Mouse (Mus musculus): ENCODE data around the gene Pdxp.

DNA sequence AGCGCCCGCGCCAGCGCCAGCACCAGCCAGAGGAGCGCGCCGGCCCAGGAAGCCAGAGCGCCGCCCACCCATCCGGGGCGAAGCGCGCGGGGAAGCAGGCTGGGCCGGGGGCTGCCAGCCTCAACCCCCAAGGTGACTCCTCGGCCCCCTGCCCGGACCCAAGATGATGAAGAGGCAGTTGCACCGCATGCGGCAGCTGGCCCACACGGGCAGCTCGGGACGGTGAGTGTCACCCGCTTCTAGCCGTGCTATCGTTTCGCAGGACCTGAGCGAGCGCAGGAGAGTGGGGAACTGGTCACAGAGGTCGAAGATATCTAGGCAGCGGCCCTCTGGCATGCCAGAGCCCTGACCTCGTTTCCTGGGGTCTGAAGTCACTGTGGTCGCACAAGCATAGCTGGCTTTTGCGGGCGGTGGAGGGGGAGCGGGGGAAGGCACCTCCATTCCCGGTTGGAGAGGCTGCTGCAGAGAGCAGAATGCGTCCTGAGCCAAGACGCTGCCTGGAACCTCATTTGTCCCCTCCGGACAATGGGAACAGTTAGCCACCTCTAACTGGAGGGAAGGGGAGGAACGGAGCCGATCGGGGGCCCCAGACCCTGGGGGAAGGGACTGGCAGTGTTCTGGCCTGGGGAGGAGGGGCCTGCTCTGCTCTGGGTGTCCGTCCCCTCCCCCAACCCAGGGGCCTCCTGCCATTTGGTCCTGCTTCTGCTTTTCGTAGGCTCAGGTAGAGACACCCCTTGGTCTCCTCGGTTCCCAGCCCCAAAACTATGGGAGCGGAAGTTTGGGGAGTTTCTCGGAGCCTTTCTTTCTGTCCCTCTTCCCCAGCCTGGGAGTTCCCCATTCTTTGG lies 13.8 kb upstream of the Pdxp start, which contains the start of gene Sh3bp1:
- TF ChIP-seq MYC (IDR thresholded peaks at IDR 0.05; ENCODE audit: low read depth, low read length) (no peak), CTCF (IDR thresholded peaks at IDR 0.05 in 2 of 3, conservative IDR thresholded peaks at IDR 0.05 in 1 of 3; ENCODE audit: control insufficient read depth in 1 of 3, insufficient read depth in 1 of 3, low read depth in 2 of 3, low read length in 3 of 3, poor library complexity in 1 of 3, severe bottlenecking in 1 of 3) (no peak), E2F4 (IDR thresholded peaks at IDR 0.05; ENCODE audit: borderline replicate concordance, low read depth, low read length) (no peak), GATA1 (IDR thresholded peaks at IDR 0.05; ENCODE audit: low read depth, low read length) (no peak), MAZ (IDR thresholded peaks at IDR 0.05; ENCODE audit: low read depth, low read length) (no peak; the same call in 1 of the 2 replicates), NRF1 (IDR thresholded peaks at IDR 0.05; ENCODE audit: insufficient read depth, low read depth, low read length, poor library complexity, severe bottlenecking) (peak; percentile 44; the same call in 1 of the 2 replicates), TBP (IDR thresholded peaks at IDR 0.05; ENCODE audit: low read depth, low read length) (no peak), MEF2A (IDR thresholded peaks at IDR 0.05; ENCODE audit: extremely low read depth, insufficient replicate concordance, low read depth, low read length, poor library complexity, severe bottlenecking) (no peak), POLR2A (IDR thresholded peaks at IDR 0.05; ENCODE audit: control insufficient read depth in 1 of 2, insufficient read depth in 1 of 2, low read depth in 1 of 2, low read length in 2 of 2, poor library complexity in 1 of 2) (peak; percentile 64 to 81; a peak in 3 of 4 replicates), USF2 (IDR thresholded peaks at IDR 0.05; ENCODE audit: borderline replicate concordance in 1 of 2, insufficient read depth in 1 of 2, low read depth in 1 of 2, low read length in 2 of 2) (no peak), HCFC1 (IDR thresholded peaks at IDR 0.05; ENCODE audit: low read depth, low read length) (peak; percentile 22; the same call in 1 of the 2 replicates), MAX (IDR thresholded peaks at IDR 0.05; ENCODE audit: low read length) (0 out of 2 replicates have a peak, but pooled peaks have one; percentile 6), JUND (IDR thresholded peaks at IDR 0.05; ENCODE audit: low read depth, low read length) (no peak)

All from MEL (cell line).